In genomic region chr7:129800461-129800867, GRCm38 (mm10) we compare ENCODE assay signal across 17 mouse cellular contexts.
DNase-seq lines count a peak whose midpoint lies in the region; ATAC-seq and TF ChIP-seq lines count a peak whose summit lies in the region.
"Had no signal": no experiment of that assay in that cellular context is flagged by ENCODE, and none has a peak within 500 bp of the region (broad histone marks: within the 10 kb centered on the region; RNA-seq: fewer than 3 reads in every experiment).

No protein-coding gene starts in this region.

- no peak for DNase-seq in kidney, postnatal 25 days
- DNase-seq in lung, postnatal 0 days (ENCODE audit: low spot score) = no peak
- no peak for DNase-seq in lung, postnatal 14 days
- peak; percentile 37 to 62 for DNase-seq in thymus, postnatal 36 days
- no peak for DNase-seq in midbrain, embryonic 14.5 days
- DNase-seq in adrenal gland, adult 8-10 months = no peak
- DNase-seq: adrenal gland, adult 2 months; cerebellum, adult 9-10 months; kidney, adult 2 months; right cerebral cortex, postnatal 25 days had no signal

- TF ChIP-seq EP300 in lung, postnatal 0 days (IDR thresholded peaks at IDR 0.05) = no peak

- no peaks in the 10 kb centered on the region for H3K9me3 ChIP-seq in kidney, embryonic 15.5 days (replicated peaks)
- no peaks in the 10 kb centered on the region for H3K9me3 ChIP-seq in lung, postnatal 0 days (ENCODE audit: low read length)
- H3K9me3 ChIP-seq in stomach, embryonic 14.5 days (ENCODE audit: control insufficient read depth, low read depth, low read length) = no peaks in the 10 kb centered on the region
- no peaks in the 10 kb centered on the region for H3K9me3 ChIP-seq in midbrain, embryonic 14.5 days (ENCODE audit: control insufficient read depth, low read length)
- H3K9me3 ChIP-seq: heart, embryonic 15.5 days; limb, embryonic 10.5 days; neural tube, embryonic 12.5 days had no signal

- WGBS in kidney, embryonic 15.5 days = 32% methylated on average over 6 of the region's 6 CpGs
- 28% methylated on average over 6 of the region's 6 CpGs for WGBS in lung, postnatal 0 days
- WGBS in stomach, embryonic 14.5 days = 22% methylated on average over 6 of the region's 6 CpGs
- WGBS in midbrain, embryonic 14.5 days = 78% methylated on average over 6 of the region's 6 CpGs

- TF ChIP-seq CTCF in lung, postnatal 0 days (IDR thresholded peaks at IDR 0.05) = no peak

- peak overlapping the region; percentile 68 for H3K27ac ChIP-seq in kidney, embryonic 15.5 days
- no peak overlapping the region for H3K27ac ChIP-seq in lung, postnatal 0 days (ENCODE audit: low read length)
- peak overlapping the region; percentile 85; the same call in 1 of the 2 replicates for H3K27ac ChIP-seq in stomach, embryonic 14.5 days (ENCODE audit: low read length)
- no peak overlapping the region for H3K27ac ChIP-seq in midbrain, embryonic 14.5 days (replicated peaks; ENCODE audit: low read depth, low read length)
- H3K27ac ChIP-seq: limb, embryonic 10.5 days; liver, embryonic 14.5 days; neural tube, embryonic 12.5 days had no signal

- H3K4me3 ChIP-seq in kidney, embryonic 15.5 days (replicated peaks) = no peak overlapping the region
- H3K4me3 ChIP-seq in lung, postnatal 0 days (ENCODE audit: low read depth, low read length) = no peak overlapping the region
- H3K4me3 ChIP-seq in stomach, embryonic 14.5 days (ENCODE audit: low read depth, low read length) = no peak overlapping the region
- H3K4me3 ChIP-seq in midbrain, embryonic 14.5 days (replicated peaks; ENCODE audit: low read depth, low read length) = no peak overlapping the region
- H3K4me3 ChIP-seq: heart, embryonic 15.5 days; limb, embryonic 10.5 days; neural tube, embryonic 12.5 days had no signal

- no peaks in the 10 kb centered on the region for H3K27me3 ChIP-seq in kidney, embryonic 15.5 days
- no peaks in the 10 kb centered on the region for H3K27me3 ChIP-seq in lung, postnatal 0 days (replicated peaks; ENCODE audit: insufficient read depth, low read length)
- no peaks in the 10 kb centered on the region for H3K27me3 ChIP-seq in stomach, embryonic 14.5 days (ENCODE audit: control insufficient read depth, insufficient read depth, low read length)
- H3K27me3 ChIP-seq in midbrain, embryonic 14.5 days (ENCODE audit: control insufficient read depth, insufficient read depth, low read length) = peaks cover 22% of the 10 kb centered on the region
- H3K27me3 ChIP-seq: heart, embryonic 15.5 days; neural tube, embryonic 12.5 days had no signal

- no peak overlapping the region for H3K4me2 ChIP-seq in kidney, embryonic 15.5 days
- no peak overlapping the region for H3K4me2 ChIP-seq in lung, postnatal 0 days (replicated peaks; ENCODE audit: low read depth, low read length)
- no peak overlapping the region for H3K4me2 ChIP-seq in stomach, embryonic 14.5 days (replicated peaks; ENCODE audit: low read depth, low read length)
- no peak overlapping the region for H3K4me2 ChIP-seq in midbrain, embryonic 14.5 days (ENCODE audit: low read length)
- H3K4me2 ChIP-seq: heart, embryonic 15.5 days; neural tube, embryonic 12.5 days had no signal

- no peak overlapping the region for H3K9ac ChIP-seq in kidney, embryonic 15.5 days
- H3K9ac ChIP-seq in lung, postnatal 0 days (replicated peaks; ENCODE audit: low read depth) = no peak overlapping the region
- no peak overlapping the region for H3K9ac ChIP-seq in stomach, embryonic 14.5 days (replicated peaks; ENCODE audit: low read depth, low read length)
- H3K9ac ChIP-seq in midbrain, embryonic 14.5 days (replicated peaks; ENCODE audit: low read length) = no peak overlapping the region
- H3K9ac ChIP-seq: heart, embryonic 15.5 days; liver, embryonic 14.5 days; neural tube, embryonic 12.5 days had no signal

- H3K36me3 ChIP-seq in kidney, embryonic 15.5 days = no peaks in the 10 kb centered on the region
- no peaks in the 10 kb centered on the region for H3K36me3 ChIP-seq in lung, postnatal 0 days (ENCODE audit: insufficient read depth, low read length)
- no peaks in the 10 kb centered on the region for H3K36me3 ChIP-seq in stomach, embryonic 14.5 days (ENCODE audit: control insufficient read depth, insufficient read depth, low read length)
- H3K36me3 ChIP-seq in midbrain, embryonic 14.5 days (ENCODE audit: control insufficient read depth, insufficient read depth, low read length) = no peaks in the 10 kb centered on the region
- H3K36me3 ChIP-seq: G1E; heart, embryonic 15.5 days; limb, embryonic 10.5 days; neural tube, embryonic 12.5 days had no signal

- H3K4me1 ChIP-seq in kidney, embryonic 15.5 days = peaks cover 46% of the 10 kb centered on the region
- H3K4me1 ChIP-seq in lung, postnatal 0 days (ENCODE audit: insufficient read depth, low read depth, low read length) = peaks cover 3% of the 10 kb centered on the region; the same call in 1 of the 2 replicates
- peaks cover 40% of the 10 kb centered on the region for H3K4me1 ChIP-seq in stomach, embryonic 14.5 days (ENCODE audit: control insufficient read depth, insufficient read depth, low read length)
- peaks cover 11% of the 10 kb centered on the region for H3K4me1 ChIP-seq in midbrain, embryonic 14.5 days (ENCODE audit: control insufficient read depth, insufficient read depth, low read length)

- ATAC-seq in kidney, embryonic 15.5 days (replicated peaks; ENCODE audit: low FRiP score) = no peak
- peak; percentile 33 for ATAC-seq in lung, postnatal 0 days
- ATAC-seq in stomach, embryonic 14.5 days (ENCODE audit: insufficient number of reproducible peaks, insufficient read depth, low FRiP score, low read depth) = peak; percentile 86; the same call in 1 of the 2 replicates
- no peak for ATAC-seq in midbrain, embryonic 14.5 days (ENCODE audit: low FRiP score, low TSS enrichment)

Comparison
In these comparisons a context has a peak if more than half of its experiments do, and no peak if none do; other contexts are left out.
1. ATAC-seq: peak in lung, postnatal 0 days (single experiment) and stomach, embryonic 14.5 days (single experiment); none in kidney, embryonic 15.5 days (single experiment) and midbrain, embryonic 14.5 days (single experiment).
2. H3K27ac ChIP-seq: peak in kidney, embryonic 15.5 days (single experiment) and stomach, embryonic 14.5 days (single experiment); none in lung, postnatal 0 days (single experiment) and midbrain, embryonic 14.5 days (single experiment).
3. DNase-seq: peak in thymus, postnatal 36 days (2 of 2); none in kidney, postnatal 25 days (0 of 2), lung, postnatal 0 days (single experiment), lung, postnatal 14 days (single experiment), midbrain, embryonic 14.5 days (single experiment) and adrenal gland, adult 8-10 months (single experiment).